8 mouse cellular contexts compared by ENCODE assay signal in the genomic region with DNA sequence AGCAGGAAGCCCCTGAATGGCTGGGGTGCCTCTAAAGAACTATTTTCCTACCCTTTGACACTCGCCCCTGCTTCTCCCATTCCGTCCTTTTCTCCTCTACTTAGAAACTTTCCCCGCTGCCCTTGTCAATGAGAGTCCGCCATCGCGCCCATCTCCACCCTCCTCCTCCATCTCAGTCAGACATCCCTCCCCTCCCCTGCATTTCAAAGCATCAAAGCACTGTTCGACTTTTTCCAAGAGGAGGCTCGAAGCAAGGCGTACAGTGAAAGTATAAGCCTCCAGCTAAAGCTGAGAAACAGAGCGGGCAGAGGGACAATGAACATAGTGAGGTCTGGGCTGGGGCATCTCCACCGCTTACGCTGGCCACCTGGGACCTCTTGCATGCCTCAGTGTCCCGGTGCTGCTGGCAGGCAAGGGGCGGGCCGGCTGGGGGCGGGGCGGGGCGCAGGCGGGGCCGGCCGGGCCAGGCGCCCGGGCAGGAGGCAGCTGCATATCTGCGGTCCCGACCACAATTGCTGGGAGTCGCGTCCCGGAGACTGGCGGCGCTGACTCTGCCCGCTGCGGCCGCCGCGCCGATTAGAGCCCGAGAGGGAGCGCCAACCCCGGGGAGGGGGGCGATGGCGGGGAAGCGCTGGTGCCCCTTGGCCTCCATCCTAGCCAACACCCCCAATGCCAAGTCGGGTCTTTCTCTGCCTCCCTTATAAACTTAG. TPM values are rescaled to one million over a fixed set of nuclear protein-coding genes. Genes with fewer than 3 reads are reported as not detected.
DNase-seq lines count a peak whose midpoint lies in the region; ATAC-seq and TF ChIP-seq lines count a peak whose summit lies in the region.

No protein-coding gene starts in this region.

- H3K4me2 ChIP-seq in heart, embryonic 14.5 days (ENCODE audit: low read length) = peak overlapping the region; percentile 97

- peak; percentile 59; the same call in 1 of the 2 replicates for ATAC-seq in heart, embryonic 14.5 days (ENCODE audit: insufficient number of reproducible peaks, insufficient read depth, low FRiP score, low read depth)

- H3K27me3 ChIP-seq in embryonic facial prominence, embryonic 10.5 days (replicated peaks; ENCODE audit: low read depth, poor library complexity, severe bottlenecking) = peaks cover 11% of the 10 kb centered on the region
- H3K27me3 ChIP-seq in heart, embryonic 14.5 days (ENCODE audit: control insufficient read depth, insufficient read depth, low read length) = no peaks in the 10 kb centered on the region
- H3K27me3 ChIP-seq in megakaryocyte, embryonic 14.5 days (replicated peaks) = peaks cover 39% of the 10 kb centered on the region

- H3K4me1 ChIP-seq in embryonic facial prominence, embryonic 10.5 days = peaks cover 36% of the 10 kb centered on the region
- peaks cover 5 to 17% of the 10 kb centered on the region in 2 experiments for H3K4me1 ChIP-seq in heart, embryonic 14.5 days (ENCODE audit: control insufficient read depth in 2 of 2, insufficient read depth in 2 of 2, low read length in 2 of 2)
- peaks cover 61% of the 10 kb centered on the region for H3K4me1 ChIP-seq in megakaryocyte, embryonic 14.5 days

- no peaks in the 10 kb centered on the region for H3K36me3 ChIP-seq in embryonic facial prominence, embryonic 10.5 days (replicated peaks)
- H3K36me3 ChIP-seq in heart, embryonic 14.5 days (ENCODE audit: control insufficient read depth, insufficient read depth, low read length) = no peaks in the 10 kb centered on the region
- no peaks in the 10 kb centered on the region for H3K36me3 ChIP-seq in megakaryocyte, embryonic 14.5 days (replicated peaks; ENCODE audit: low read length)

- no peaks in the 10 kb centered on the region for H3K9me3 ChIP-seq in embryonic facial prominence, embryonic 10.5 days
- H3K9me3 ChIP-seq in heart, embryonic 14.5 days (ENCODE audit: control insufficient read depth, low read length) = no peaks in the 10 kb centered on the region
- no peaks in the 10 kb centered on the region for H3K9me3 ChIP-seq in megakaryocyte, embryonic 14.5 days

- WGBS in embryonic facial prominence, embryonic 10.5 days = under 1% methylated on average over 43 of the region's 43 CpGs
- WGBS in heart, embryonic 14.5 days = 1% methylated on average over 33 of the region's 43 CpGs

- peak overlapping the region; percentile 75 for H3K9ac ChIP-seq in heart, embryonic 14.5 days (ENCODE audit: low read length)

- TF ChIP-seq CTCF in layer of hippocampus, adult 2 months (conservative IDR thresholded peaks at IDR 0.05) = no peak

- H3K27ac ChIP-seq in embryonic facial prominence, embryonic 10.5 days (replicated peaks) = peak overlapping the region; percentile 92
- peak overlapping the region; percentile 23 to 71; a peak in 3 of 4 replicates for H3K27ac ChIP-seq in heart, embryonic 14.5 days (replicated peaks in 1 of 2; ENCODE audit: control insufficient read depth in 1 of 2, insufficient read depth in 1 of 2, low read depth in 2 of 2, low read length in 2 of 2)
- peak overlapping the region; percentile 91 for H3K27ac ChIP-seq in layer of hippocampus, adult 2 months

- DNase-seq in heart, adult 11 months = peak; percentile 98
- no peak for DNase-seq in heart, adult 9 months (ENCODE audit: low spot score in 2 of 2)
- DNase-seq in R1 (ENCODE audit: low read depth, low spot score) = peak; percentile 68
- DNase-seq in embryonic facial prominence, embryonic 10.5 days (ENCODE audit: low spot score) = peak; percentile 83
- peak in 1 of 2 experiments; percentile 18 for DNase-seq in layer of hippocampus, adult 2 months (ENCODE audit: low spot score in 2 of 2)
- DNase-seq in spleen, postnatal 4 days (ENCODE audit: low spot score in 2 of 2) = peak; percentile 59 to 83

- peak overlapping the region; percentile 78 for H3K4me3 ChIP-seq in embryonic facial prominence, embryonic 10.5 days
- peak overlapping the region; percentile 49 to 66 for H3K4me3 ChIP-seq in heart, embryonic 14.5 days (ENCODE audit: control insufficient read depth in 1 of 2, insufficient read depth in 1 of 2, low read depth in 1 of 2, low read length in 2 of 2)
- H3K4me3 ChIP-seq in layer of hippocampus, adult 2 months = peak overlapping the region; percentile 73
- peak overlapping the region; percentile 92 for H3K4me3 ChIP-seq in megakaryocyte, embryonic 14.5 days (replicated peaks)

RNA-seq across cellular contexts. Expression of a gene that starts 9.6 kb away (rescaled TPM):
- 1.4 and 1.7 TPM in 2 replicates for polyA plus RNA-seq in embryonic facial prominence, embryonic 10.5 days (2016; fragmentation: Nextera tagmentation; extraction: Ambion mirVana)
- polyA plus RNA-seq in heart, embryonic 14.5 days (2014; fragmentation: Nextera tagmentation; extraction: Ambion mirVana) = 0.22 TPM in 1 of 2 replicates, not detected in the other
- under 1 TPM; 0.32 to 0.49 TPM for total RNA-seq in layer of hippocampus, adult 2 months (2021)
- polyA plus RNA-seq in megakaryocyte, embryonic 14.5 days (2012; ENCODE audit: insufficient read depth, low replicate concordance) = 0.10 TPM in 1 of 2 replicates, not detected in the other

RNA-seq across cellular contexts. Expression of a gene that starts 26.0 kb away (rescaled TPM):
- polyA plus RNA-seq in embryonic facial prominence, embryonic 10.5 days (2016; fragmentation: Nextera tagmentation; extraction: Ambion mirVana) = 135 and 137 TPM in 2 replicates
- polyA plus RNA-seq in heart, embryonic 14.5 days (2014; fragmentation: Nextera tagmentation; extraction: Ambion mirVana) = 45.0 and 48.4 TPM in 2 replicates
- total RNA-seq in layer of hippocampus, adult 2 months (2021) = 10 to 100 TPM; 24.5 to 26.5 TPM
- 51.2 and 84.3 TPM in 2 replicates for polyA plus RNA-seq in megakaryocyte, embryonic 14.5 days (2012; ENCODE audit: insufficient read depth, low replicate concordance)

RNA-seq across cellular contexts. Expression of a gene that starts 29.3 kb away (rescaled TPM):
- polyA plus RNA-seq in embryonic facial prominence, embryonic 10.5 days (2016; fragmentation: Nextera tagmentation; extraction: Ambion mirVana) = 9.9 and 10.6 TPM in 2 replicates
- polyA plus RNA-seq in heart, embryonic 14.5 days (2014; fragmentation: Nextera tagmentation; extraction: Ambion mirVana) = 8.0 and 8.2 TPM in 2 replicates
- total RNA-seq in layer of hippocampus, adult 2 months (2021) = 10 to 100 TPM; 23.1 to 33.0 TPM
- 3.9 and 15.5 TPM in 2 replicates for polyA plus RNA-seq in megakaryocyte, embryonic 14.5 days (2012; ENCODE audit: insufficient read depth, low replicate concordance)

RNA-seq across cellular contexts. Expression of a gene that starts 45.1 kb away (rescaled TPM):
- 123 and 126 TPM in 2 replicates for polyA plus RNA-seq in embryonic facial prominence, embryonic 10.5 days (2016; fragmentation: Nextera tagmentation; extraction: Ambion mirVana)
- 59.9 and 72.7 TPM in 2 replicates for polyA plus RNA-seq in heart, embryonic 14.5 days (2014; fragmentation: Nextera tagmentation; extraction: Ambion mirVana)
- total RNA-seq in layer of hippocampus, adult 2 months (2021) = 10 to 100 TPM; 61.0 to 70.2 TPM
- 35.8 and 92.1 TPM in 2 replicates for polyA plus RNA-seq in megakaryocyte, embryonic 14.5 days (2012; ENCODE audit: insufficient read depth, low replicate concordance)

RNA-seq across cellular contexts. Expression of a gene that starts 50.7 kb away (rescaled TPM):
- polyA plus RNA-seq in embryonic facial prominence, embryonic 10.5 days (2016; fragmentation: Nextera tagmentation; extraction: Ambion mirVana) = 353 and 356 TPM in 2 replicates
- polyA plus RNA-seq in heart, embryonic 14.5 days (2014; fragmentation: Nextera tagmentation; extraction: Ambion mirVana) = 397 and 431 TPM in 2 replicates
- total RNA-seq in layer of hippocampus, adult 2 months (2021) = 100 to 1,000 TPM; 433 to 437 TPM
- 5.9 and 58.8 TPM in 2 replicates for polyA plus RNA-seq in megakaryocyte, embryonic 14.5 days (2012; ENCODE audit: insufficient read depth, low replicate concordance)

Comparison
In these comparisons a context has a peak if more than half of its experiments do, and no peak if none do; other contexts are left out.
1. DNase-seq: peak in heart, adult 11 months (single experiment), R1 (single experiment), embryonic facial prominence, embryonic 10.5 days (single experiment) and spleen, postnatal 4 days (2 of 2); none in heart, adult 9 months (0 of 2).
2. Peak in every context shown above with its lines, with median percentiles within 50 percentile points of each other: H3K27ac ChIP-seq and H3K4me3 ChIP-seq.